Mouse (Mus musculus) natural killer cell, adult 2 months (primary cell): Measurements from ENCODE around the gene Myo1d.
"Not testable (repeated sequence)": the region's sequence is repeated elsewhere in the genome, so short reads cannot be mapped to it uniquely, and the experiment has no call there.

ENCODE experiments used
- DNase-seq, 2 experiments: peaks; one replicate each; pipeline ENCODE4 v3.0.0; 2022; ENCODE audit warnings: low spot score in 2 of 2

Gene Myo1d

GRCm38 (mm10) chr11:80481409-80482050, 298.3 kb downstream of the Myo1d start:
- no peak for DNase-seq

- no peak for DNase-seq
Measured at GRCm38 (mm10) chr11:80479906-80480866, 299.6 kb downstream of the Myo1d start.

DNA sequence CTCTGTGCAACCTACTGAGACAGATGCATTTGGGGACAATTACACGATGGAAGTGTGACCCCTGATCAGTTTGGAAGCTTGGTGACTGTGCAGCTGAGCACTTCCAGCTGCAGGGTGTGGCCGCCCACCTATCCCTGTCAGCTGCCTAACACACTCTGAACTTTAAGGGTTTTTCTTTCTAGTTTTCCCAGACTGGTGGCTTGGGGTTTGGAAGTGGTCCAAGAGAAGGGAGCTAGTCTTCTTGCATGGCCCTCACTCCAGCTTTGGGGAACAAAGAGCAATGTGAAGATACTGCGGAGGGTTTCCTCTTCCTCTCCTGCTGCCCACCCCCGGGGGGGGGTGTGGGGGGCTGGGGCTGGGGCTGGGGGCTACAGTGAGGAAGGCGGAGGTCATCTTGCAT, 300.4 kb downstream of the Myo1d start:
- DNase-seq, result no peak

DNA sequence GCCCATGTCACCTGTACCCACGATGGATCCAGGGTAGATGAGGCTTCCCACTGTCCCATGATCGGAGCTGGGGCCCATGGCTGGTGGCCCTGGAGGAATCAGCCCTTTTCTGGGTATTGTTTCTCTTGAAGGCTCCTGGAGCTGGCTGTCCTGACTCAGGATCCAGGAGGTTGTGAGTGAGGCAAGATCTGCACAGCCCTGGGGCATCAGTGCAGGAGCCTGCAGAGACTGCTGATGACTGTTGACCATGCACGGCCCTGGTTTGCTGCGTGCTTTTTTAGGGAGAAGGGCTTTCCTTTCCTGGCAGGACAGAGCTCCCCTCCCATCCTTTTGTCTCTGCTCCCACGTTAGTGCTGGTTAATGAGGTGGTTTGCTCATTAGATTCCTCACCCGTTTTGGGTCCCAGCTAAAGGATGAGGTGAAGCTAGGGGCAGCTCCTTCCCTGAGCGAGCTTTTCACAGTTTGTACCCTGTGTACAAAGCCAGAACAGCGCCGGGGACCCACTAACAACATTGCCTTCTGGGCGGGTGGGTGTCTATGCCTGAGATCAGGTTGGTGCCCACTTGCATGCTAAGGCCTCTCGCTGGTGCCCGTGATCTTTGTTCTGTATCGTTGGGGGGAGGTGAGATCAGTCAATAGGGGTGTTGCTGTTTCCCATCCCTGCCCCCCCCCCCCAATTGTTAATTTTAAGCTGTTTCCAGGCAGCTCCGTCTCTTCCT, 301.0 kb downstream of the Myo1d start:
- DNase-seq, result no peak

- peak in 1 of 2 experiments; percentile 21 for DNase-seq
Measured at GRCm38 (mm10) chr11:80477341-80478199, 302.3 kb downstream of the Myo1d start.

GRCm38 (mm10) chr11:80476222-80477189, 303.3 kb downstream of the Myo1d start, which contains the start of gene Cdk5r1:
TSS of gene Cdk5r1 (plus strand) at chr11:80477023.
- DNase-seq, result peak; percentile 65 to 88

- DNase-seq, result no peak
Measured at GRCm38 (mm10) chr11:80475544-80475943, 304.3 kb downstream of the Myo1d start.

DNA sequence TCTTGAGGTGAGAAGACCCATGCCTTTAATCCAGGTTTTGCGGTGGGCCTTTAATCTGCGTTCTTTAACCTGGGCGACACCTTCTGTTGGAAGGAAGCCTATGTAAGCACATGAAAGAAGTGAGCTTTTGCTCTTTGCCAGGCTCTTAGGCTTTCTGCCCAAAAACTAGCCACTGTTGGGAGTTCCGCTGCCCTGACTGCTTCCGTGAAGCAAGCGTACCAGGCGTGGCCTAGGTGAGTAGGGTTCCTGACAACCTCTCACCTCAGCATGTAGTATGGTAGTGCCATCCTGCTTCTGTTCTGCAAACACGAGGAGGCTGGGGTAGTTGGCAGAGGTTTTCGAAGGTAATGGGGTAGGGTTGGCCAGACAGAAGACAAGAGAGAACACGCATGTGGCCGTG, 305.0 kb downstream of the Myo1d start:
- no peak for DNase-seq

DNA sequence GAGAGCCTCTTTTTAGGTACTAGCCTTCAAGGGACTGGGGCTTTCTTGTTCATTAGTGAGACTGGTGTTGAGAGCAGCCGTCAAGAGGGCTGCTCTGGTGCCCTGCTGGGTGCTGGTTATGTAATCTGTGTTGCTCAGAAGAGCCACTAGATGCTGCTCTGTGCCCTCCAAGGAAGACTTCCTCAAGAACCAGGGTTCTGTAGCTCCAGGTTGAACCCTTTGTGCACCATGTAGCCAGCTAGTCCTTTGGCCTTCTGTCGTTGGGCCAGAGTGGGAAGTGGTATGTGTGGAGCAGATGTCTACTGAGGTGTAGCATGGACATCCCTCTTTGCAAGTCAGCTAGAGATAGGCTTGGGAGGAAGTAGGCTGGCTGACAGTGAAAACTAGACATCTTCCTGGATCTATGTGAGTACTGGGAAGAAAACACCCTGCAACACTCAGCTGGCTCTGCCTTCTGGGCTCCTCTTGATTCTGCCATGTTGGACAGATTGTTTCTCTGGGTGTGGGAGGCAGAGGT, 305.6 kb downstream of the Myo1d start:
- peak in 1 of 2 experiments; percentile 18 for DNase-seq

GRCm38 (mm10) chr11:80471836-80472605, 307.8 kb downstream of the Myo1d start:
- no peak for DNase-seq

GRCm38 (mm10) chr11:80463605-80464130, 316.2 kb downstream of the Myo1d start:
- not testable (repeated sequence) for DNase-seq

- no peak for DNase-seq
Measured at GRCm38 (mm10) chr11:80453198-80453597, 326.6 kb downstream of the Myo1d start.

DNA sequence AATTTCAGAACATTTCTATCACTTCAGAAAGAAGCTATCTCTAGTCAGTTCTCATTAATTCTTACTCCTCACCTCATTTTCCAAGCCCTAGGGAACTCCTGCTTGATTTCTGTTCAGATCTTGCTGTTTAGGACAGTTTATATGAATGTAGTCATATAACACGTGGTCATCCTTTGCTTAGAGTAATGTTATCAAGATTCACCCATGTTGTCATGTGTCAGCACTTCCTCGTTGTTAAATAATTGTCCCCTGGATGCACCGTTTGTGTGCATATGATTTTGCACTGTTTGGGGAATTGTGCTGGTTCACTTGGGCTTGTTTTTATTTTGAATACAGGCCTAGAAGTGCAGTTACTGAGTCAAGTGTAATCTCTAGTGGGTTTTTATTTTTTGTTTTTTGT, 327.6 kb downstream of the Myo1d start:
- DNase-seq, result no peak

- no peak for DNase-seq
Measured at GRCm38 (mm10) chr11:80449859-80450258, 330.0 kb downstream of the Myo1d start.

DNA sequence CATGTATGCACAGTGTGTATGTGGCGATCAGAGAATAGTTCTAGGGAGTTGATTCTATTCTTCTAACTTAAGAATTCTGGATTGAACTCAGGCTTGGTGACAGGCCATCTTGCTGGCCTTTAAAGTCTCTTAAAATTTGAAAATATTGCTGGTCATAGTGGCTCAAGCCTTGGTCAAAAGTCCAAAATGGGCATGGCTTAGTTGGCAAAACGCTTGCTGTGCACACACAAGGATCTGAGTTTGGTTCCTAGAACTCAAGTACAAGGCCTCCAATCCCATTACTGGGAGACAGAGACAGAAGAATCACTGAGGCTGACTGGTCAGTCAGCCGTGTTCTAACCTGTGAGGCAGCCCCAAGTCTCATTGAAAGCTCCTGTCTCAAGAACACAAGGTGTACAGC, 332.9 kb downstream of the Myo1d start:
- DNase-seq, result no peak
